Mouse (Mus musculus): ENCODE measurements at regions not wholly inside any gene's neighbourhood (a gene's known extent, or its start where the extent isn't known, plus 50 kb on each side); places are given as distances from the start of the nearest gene placed in this dataset.

- DNase-seq (ENCODE audit: low spot score): no peak
Measured at GRCm38 (mm10) chr6:135433753-135434152, 71.4 kb downstream of the Emp1 start.

DNA sequence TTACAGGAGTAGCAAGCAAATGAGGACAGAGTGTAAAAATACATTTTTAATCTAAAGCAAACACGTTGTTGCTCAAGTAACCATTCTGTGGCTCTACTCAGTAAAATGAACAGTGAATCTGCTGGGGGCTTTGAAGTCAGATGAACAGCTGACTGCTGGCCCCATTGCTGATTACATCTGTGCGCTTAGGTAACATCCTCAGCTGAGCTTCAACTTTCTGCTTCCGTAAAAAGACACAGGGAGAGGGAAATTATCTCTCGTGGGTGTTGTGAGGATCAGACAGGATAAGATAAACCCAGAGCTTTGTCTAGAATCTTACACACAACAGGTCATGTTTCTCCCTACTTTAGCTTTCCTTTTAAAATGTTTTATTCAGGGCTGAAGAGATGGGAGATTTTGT lies 74.0 kb downstream of the Emp1 start:
- DNase-seq (ENCODE audit: low spot score): no peak

DNA sequence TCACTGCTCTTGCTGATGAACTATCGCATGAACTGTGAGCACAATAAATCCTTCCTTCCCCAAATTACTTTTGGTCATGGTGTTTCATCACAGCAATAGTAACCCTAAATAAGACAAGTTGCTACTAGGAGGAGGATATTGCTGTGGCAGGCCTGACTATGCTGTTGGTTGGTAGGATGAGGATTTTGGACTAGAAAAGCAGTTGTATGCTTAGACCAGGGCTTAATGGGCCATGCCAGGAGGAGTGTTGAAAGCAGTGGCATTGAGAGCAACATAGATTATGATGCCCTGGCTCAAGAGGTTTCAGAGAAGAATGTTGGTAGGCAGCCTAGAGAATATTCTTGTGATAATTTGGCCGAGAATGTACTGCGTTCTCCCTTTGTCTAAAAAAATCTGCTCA lies 75.9 kb downstream of the Emp1 start:
- no peak for DNase-seq (ENCODE audit: low spot score)

DNA sequence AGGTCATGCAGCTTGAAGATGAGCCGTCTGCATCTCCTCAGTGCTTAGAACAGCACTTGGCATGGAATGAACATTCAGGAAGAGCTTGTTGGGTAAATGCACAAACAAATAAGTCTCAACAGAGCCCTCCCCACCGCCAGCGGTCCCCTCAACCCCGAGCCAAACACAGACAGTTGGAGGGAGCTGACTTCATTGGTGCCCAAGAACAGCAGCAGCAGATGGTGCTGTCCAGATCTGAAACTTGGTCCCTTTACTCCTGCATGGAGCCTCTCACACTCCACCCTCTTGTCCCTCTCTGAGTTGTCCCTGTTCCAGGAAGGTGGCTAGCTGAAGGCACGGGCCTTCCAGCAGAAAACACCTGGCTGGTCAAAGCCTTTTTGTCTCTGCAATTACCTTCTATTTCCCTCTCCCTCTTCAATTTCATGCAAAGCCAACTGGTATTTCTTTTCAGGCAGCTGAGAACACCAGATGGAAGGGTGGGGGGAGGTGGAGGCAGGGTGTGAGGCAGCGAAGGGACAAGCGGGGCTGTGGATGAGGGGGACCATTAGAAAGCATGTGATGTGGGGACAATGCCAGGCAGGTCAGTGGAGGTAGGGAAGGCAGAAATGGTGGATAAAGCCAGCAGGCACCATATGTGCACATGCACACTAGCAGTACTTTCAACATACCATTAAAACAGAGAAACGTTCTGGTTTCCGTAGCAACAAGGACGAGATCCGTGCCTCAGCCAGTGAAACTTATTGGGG lies 79.0 kb downstream of the Emp1 start:
- no peak for DNase-seq (ENCODE audit: low spot score)

DNA sequence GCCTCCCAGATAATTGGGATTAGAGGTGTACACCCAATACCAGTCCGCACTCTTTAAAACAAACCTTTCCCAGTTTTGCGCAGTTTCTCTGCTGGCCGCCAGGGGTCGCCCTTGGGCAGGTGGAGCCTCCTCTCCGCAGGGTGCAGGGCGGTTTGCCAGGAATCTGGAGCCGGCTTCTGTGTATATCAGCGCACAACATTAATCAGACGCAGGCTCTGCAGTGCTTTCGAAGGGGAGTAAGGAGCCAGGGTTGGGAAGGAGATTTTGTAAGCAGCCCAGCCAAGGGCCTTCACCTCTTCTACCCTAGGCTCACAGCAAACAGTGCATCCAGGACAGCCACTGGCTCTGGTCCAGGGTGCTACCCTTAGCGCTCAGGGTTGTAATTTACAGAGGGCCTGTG lies 82.3 kb downstream of the Emp1 start:
- DNase-seq (ENCODE audit: low spot score): peak; percentile 81

GRCm38 (mm10) chr6:135445070-135445469 lies 82.7 kb downstream of the Emp1 start:
- no peak for DNase-seq (ENCODE audit: low spot score)

GRCm38 (mm10) chr6:135447801-135448200 lies 85.5 kb downstream of the Emp1 start:
- no peak for DNase-seq (ENCODE audit: low spot score)

DNA sequence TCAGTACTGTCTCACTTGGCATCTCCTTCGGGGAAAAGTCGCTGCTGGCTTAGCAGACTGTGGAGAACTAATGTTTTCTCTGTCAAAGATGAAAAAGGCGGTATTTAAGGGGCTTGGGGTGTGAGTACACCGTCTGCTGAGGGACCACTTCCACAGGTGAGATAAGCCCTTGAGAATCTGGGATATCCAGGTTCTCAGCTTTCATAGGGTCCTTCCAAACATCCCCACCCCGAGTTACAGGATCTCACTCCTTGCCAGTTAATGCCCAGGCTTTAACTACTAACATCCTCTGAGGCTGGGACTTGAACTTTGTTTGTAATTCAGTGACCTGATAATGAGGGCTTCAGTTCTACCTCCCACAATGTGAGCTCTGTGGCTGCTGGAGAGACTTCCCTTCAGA lies 86.9 kb downstream of the Emp1 start:
- DNase-seq (ENCODE audit: low spot score): no peak

DNA sequence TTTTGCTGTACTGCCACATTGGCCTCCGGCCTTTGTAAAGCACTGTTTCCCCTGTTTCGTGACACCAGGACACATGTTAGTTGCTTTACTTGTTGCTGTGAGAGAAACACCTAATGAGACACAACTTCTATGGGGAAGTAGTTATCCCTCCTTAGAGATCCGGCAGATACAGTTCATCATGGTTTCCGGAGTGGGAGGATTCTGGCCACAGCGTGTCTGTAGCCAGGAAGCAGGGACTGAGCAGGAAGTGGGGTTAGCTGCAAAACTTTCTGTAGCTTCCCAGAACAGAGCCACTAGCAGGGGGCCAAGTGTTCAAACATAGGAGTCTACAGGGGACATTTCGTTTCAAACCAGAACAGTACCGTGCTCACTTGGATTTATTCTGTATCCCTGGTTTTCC lies 88.2 kb downstream of the Emp1 start:
- no peak for DNase-seq (ENCODE audit: low spot score)

- DNase-seq (ENCODE audit: low spot score): no peak
Measured at GRCm38 (mm10) chr6:135451165-135451797, 88.9 kb downstream of the Emp1 start.

- DNase-seq (ENCODE audit: low spot score): no peak
Measured at GRCm38 (mm10) chr6:135453041-135453440, 90.7 kb downstream of the Emp1 start.

- DNase-seq (ENCODE audit: low spot score): no peak
Measured at GRCm38 (mm10) chr6:135472495-135472894, 110.2 kb downstream of the Emp1 start.

DNA sequence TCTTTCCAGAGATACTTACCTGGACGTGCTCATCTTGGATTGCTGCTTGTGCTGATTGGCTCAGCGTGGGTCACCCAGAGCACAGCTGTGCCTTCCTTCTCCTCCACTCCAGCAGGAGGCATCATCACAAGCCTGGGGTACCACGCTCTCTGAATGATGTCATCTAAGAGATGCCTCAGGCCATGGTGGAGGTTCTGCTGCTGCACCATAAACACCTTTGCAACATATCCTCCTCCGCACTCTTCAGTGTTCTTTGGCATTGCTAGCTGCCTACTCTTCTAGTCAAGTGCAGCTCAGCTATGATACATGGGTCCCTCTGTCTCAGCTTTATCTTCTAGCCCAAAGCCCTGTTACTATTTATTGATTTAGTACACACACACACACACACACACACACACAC lies 110.8 kb downstream of the Emp1 start:
- DNase-seq (ENCODE audit: low spot score): no peak

DNA sequence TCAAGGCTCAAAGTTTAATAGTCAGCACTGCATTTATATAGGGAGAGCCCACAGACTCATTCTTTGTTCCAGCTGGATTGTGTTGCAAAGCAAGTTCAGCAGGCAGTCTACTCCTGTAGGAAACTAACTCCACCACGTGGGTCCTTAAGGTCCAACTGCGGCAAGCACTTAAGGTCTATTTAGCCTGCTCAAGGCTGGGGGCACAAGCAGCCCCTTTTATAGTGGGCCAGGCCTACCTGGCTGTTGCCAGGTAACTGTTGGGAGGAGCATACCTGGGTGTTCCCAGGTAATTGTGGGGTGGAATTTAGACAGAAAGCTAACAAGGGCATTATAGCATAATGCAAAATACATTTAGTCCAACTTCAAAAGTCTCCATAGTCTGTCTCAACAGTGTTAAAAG lies 126.5 kb downstream of the Emp1 start:
- no peak for DNase-seq (ENCODE audit: low spot score)

DNA sequence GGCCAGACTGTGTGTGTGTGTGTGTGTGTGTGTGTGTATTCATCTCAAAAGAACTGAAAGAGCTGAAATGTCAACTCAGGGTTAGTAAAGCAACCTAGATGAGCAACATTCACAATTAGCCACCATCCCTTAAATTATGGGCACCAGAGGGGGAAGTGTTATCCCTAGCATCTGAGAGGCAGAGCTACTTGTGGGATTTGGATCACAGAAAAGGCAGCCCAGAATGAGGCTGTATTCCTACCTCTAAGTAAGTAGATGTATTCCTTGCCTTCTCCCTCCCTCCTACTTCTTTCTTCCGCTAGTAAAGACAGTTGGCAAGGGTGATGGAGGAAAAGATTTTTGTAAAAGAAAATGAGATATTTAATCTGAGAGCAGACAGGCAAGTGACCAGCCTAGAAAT lies 131.6 kb downstream of the Emp1 start:
- no peak for DNase-seq (ENCODE audit: low spot score)

GRCm38 (mm10) chr6:135495841-135496240 lies 133.5 kb downstream of the Emp1 start:
- DNase-seq (ENCODE audit: low spot score): no peak

DNA sequence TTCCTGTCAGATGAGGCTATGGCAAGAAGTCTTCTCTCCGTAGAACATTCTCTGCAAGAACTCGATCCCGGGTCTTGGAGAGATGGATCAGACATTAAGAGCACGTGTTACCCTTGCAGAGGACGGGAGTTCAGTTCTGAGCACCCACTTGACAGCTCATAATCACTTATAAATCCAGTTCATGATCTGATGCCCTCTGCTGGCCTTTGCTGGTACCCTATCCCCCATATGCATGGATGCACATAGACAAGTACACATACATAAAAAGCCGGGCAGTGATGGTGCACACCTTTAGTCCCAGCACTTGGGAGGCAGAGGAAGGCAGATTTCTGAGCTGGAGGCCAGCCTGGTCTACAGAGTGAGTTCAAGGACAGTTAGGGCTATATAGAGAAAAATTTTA lies 136.2 kb downstream of the Emp1 start:
- no peak for DNase-seq (ENCODE audit: low spot score)

- no peak for DNase-seq (ENCODE audit: low spot score)
Measured at GRCm38 (mm10) chr6:135500381-135500780, 138.0 kb downstream of the Emp1 start.

DNA sequence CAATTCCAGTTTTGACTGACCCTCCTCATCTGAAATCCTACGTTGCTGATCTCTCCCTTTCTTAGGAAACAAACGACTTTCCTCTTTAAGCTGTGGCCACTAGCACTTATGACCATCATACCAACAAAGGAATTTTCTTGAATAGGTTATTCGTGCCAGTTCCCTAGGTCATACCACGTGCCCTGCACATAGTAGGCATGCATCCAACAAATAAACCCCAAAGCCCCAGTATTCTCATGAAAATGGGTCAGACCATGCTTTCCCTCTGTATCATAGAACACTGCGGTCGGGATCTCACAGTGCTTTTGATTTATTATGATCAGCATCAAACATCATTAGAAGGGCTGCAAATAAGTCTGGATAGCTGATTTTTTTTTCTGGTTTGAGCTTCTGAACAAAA lies 139.4 kb downstream of the Emp1 start:
- no peak for DNase-seq (ENCODE audit: low spot score)

DNA sequence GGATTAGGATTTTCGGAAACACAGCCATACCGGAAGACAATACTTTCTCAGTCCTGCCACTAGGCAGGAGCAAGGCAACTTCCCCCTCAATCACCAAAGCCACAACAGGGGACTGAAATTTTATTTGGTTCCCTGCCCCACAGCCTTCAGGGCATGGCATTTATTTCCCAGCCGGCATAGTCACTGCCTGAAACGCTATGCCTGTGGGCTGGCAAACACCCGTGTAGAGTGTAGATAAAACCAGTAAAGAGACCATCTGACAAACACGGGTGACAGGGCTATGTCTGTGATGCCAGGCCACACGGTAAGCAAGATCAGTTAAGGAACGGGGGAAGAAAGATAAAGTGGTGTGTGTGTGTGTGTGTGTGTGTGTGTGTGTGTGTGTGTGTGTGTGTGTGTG lies 140.1 kb downstream of the Emp1 start:
- no peak for DNase-seq (ENCODE audit: low spot score)

GRCm38 (mm10) chr6:135518710-135519437 lies 156.5 kb downstream of the Emp1 start:
- DNase-seq (ENCODE audit: low spot score): no peak

DNA sequence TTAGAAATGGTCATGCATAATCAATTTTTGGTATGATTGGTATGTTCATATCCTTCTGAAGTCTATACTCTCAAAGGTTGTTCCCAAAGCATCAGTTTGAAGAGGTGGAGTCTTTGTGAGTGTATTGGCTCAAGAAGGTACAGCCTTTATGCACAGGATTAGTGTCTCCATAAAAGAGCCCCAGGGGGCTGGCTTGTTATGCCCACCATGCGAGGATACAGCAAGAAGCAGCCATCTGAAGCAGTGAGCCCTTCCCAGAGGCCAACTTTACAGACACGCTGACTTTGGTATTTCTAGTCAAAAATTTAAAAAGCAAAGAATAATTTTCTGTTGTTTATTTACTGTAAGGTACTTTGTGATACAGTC lies 157.1 kb downstream of the Emp1 start:
- DNase-seq (ENCODE audit: low spot score): no peak

- no peak for DNase-seq (ENCODE audit: low spot score)
Measured at GRCm38 (mm10) chr6:135520868-135521267, 158.5 kb downstream of the Emp1 start.

Measured in MN1 (cell line).